Mouse (Mus musculus): ENCODE results near the gene Mthfr. TPM values are rescaled to one million over a fixed set of nuclear protein-coding genes. Genes with fewer than 3 reads are reported as not detected.

Gene Mthfr
- polyA plus RNA-seq, 1 experiment from 2014 or later, result 25.8 TPM

Other genes with a start within 250 kb of the Mthfr start
- gene Zfp984, start 229.3 kb upstream of the Mthfr start, polyA plus RNA-seq (2016; fragmentation: Nextera tagmentation; extraction: Ambion mirVana), result 9.0 and 9.3 TPM in 2 replicates
- gene Zfp933, start 190.7 kb upstream of the Mthfr start, polyA plus RNA-seq (2016; fragmentation: Nextera tagmentation; extraction: Ambion mirVana), result 5.2 and 5.4 TPM in 2 replicates
- 57.4 and 64.2 TPM in 2 replicates for gene Miip, start 170.3 kb upstream of the Mthfr start, polyA plus RNA-seq (2016; fragmentation: Nextera tagmentation; extraction: Ambion mirVana)
- 13.5 and 13.7 TPM in 2 replicates for gene Fv1, start 170.1 kb upstream of the Mthfr start, polyA plus RNA-seq (2016; fragmentation: Nextera tagmentation; extraction: Ambion mirVana)
- 29.7 and 31.5 TPM in 2 replicates for gene Mfn2, start 134.4 kb upstream of the Mthfr start, polyA plus RNA-seq (2016; fragmentation: Nextera tagmentation; extraction: Ambion mirVana)
- gene Plod1, start 102.3 kb upstream of the Mthfr start, polyA plus RNA-seq (2016; fragmentation: Nextera tagmentation; extraction: Ambion mirVana), result 29.1 and 31.5 TPM in 2 replicates
- gene 2510039O18Rik, start 98.2 kb upstream of the Mthfr start, polyA plus RNA-seq (2016; fragmentation: Nextera tagmentation; extraction: Ambion mirVana), result 13.3 and 13.5 TPM in 2 replicates
- gene Nppb, start 53.3 kb upstream of the Mthfr start, polyA plus RNA-seq (2016; fragmentation: Nextera tagmentation; extraction: Ambion mirVana), result not detected in 2 replicates
- 2.2 and 7.7 TPM in 2 replicates for gene Nppa, start 38.4 kb upstream of the Mthfr start, polyA plus RNA-seq (2016; fragmentation: Nextera tagmentation; extraction: Ambion mirVana)
- 6.3 and 9.1 TPM in 2 replicates for gene Clcn6, start 256 bp upstream of the Mthfr start, polyA plus RNA-seq (2016; fragmentation: Nextera tagmentation; extraction: Ambion mirVana)
- gene Agtrap, start 49.0 kb downstream of the Mthfr start, polyA plus RNA-seq (2016; fragmentation: Nextera tagmentation; extraction: Ambion mirVana), result 13.1 and 14.1 TPM in 2 replicates
- gene Mad2l2, start 91.3 kb downstream of the Mthfr start, polyA plus RNA-seq (2016; fragmentation: Nextera tagmentation; extraction: Ambion mirVana), result 71.7 and 93.8 TPM in 2 replicates
- gene Draxin, start 91.6 kb downstream of the Mthfr start, polyA plus RNA-seq (2016; fragmentation: Nextera tagmentation; extraction: Ambion mirVana), result 0.78 and 1.3 TPM in 2 replicates
- 9.0 and 11.1 TPM in 2 replicates for gene Fbxo6, start 113.1 kb downstream of the Mthfr start, polyA plus RNA-seq (2016; fragmentation: Nextera tagmentation; extraction: Ambion mirVana)
- gene Fbxo44, start 121.4 kb downstream of the Mthfr start, polyA plus RNA-seq (2016; fragmentation: Nextera tagmentation; extraction: Ambion mirVana), result 4.4 and 9.7 TPM in 2 replicates
- 0.49 and 0.65 TPM in 2 replicates for gene Fbxo2, start 121.5 kb downstream of the Mthfr start, polyA plus RNA-seq (2016; fragmentation: Nextera tagmentation; extraction: Ambion mirVana)
- gene Disp3, start 248.9 kb downstream of the Mthfr start, polyA plus RNA-seq (2016; fragmentation: Nextera tagmentation; extraction: Ambion mirVana), result 0.33 and 0.60 TPM in 2 replicates

All from limb, embryonic 10.5 days (tissue).